Mouse (Mus musculus): ENCODE data around the gene Samsn1.

The Samsn1 gene

GRCm38 (mm10) chr16:75933357-75933756, 88.7 kb downstream of the Samsn1 start:
- no peak for DNase-seq (ENCODE audit: low spot score in 2 of 2)

GRCm38 (mm10) chr16:75930222-75930553, 91.9 kb downstream of the Samsn1 start:
- no peak for DNase-seq (ENCODE audit: low spot score in 2 of 2)

- DNase-seq (ENCODE audit: low spot score in 2 of 2) = no peak
Observed at GRCm38 (mm10) chr16:75929536-75930221, 92.4 kb downstream of the Samsn1 start.

GRCm38 (mm10) chr16:75926511-75926910, 95.6 kb downstream of the Samsn1 start:
- no peak for DNase-seq (ENCODE audit: low spot score in 2 of 2)

- DNase-seq (ENCODE audit: low spot score in 2 of 2) = no peak
Observed at GRCm38 (mm10) chr16:75920870-75921269, 101.2 kb downstream of the Samsn1 start.

GRCm38 (mm10) chr16:75919298-75919697, 102.8 kb downstream of the Samsn1 start:
- no peak for DNase-seq (ENCODE audit: low spot score in 2 of 2)

GRCm38 (mm10) chr16:75917712-75918111, 104.4 kb downstream of the Samsn1 start:
- DNase-seq (ENCODE audit: low spot score in 2 of 2) = no peak

- no peak for DNase-seq (ENCODE audit: low spot score in 2 of 2)
Observed at GRCm38 (mm10) chr16:75912051-75912450, 110.0 kb downstream of the Samsn1 start.

- no peak for DNase-seq (ENCODE audit: low spot score in 2 of 2)
Observed at GRCm38 (mm10) chr16:75908635-75909494, 113.2 kb downstream of the Samsn1 start.

GRCm38 (mm10) chr16:75906790-75907189, 115.3 kb downstream of the Samsn1 start:
- no peak for DNase-seq (ENCODE audit: low spot score in 2 of 2)

- no peak for DNase-seq (ENCODE audit: low spot score in 2 of 2)
Observed at GRCm38 (mm10) chr16:75906260-75906659, 115.8 kb downstream of the Samsn1 start.

GRCm38 (mm10) chr16:75905324-75905723, 116.8 kb downstream of the Samsn1 start:
- DNase-seq (ENCODE audit: low spot score in 2 of 2) = no peak

GRCm38 (mm10) chr16:75904072-75904471, 118.0 kb downstream of the Samsn1 start:
- DNase-seq (ENCODE audit: low spot score in 2 of 2) = no peak

- no peak for DNase-seq (ENCODE audit: low spot score in 2 of 2)
Observed at GRCm38 (mm10) chr16:75903028-75903427, 119.1 kb downstream of the Samsn1 start.

- DNase-seq (ENCODE audit: low spot score in 2 of 2) = no peak
Observed at GRCm38 (mm10) chr16:75899885-75900620, 122.0 kb downstream of the Samsn1 start.

- no peak for DNase-seq (ENCODE audit: low spot score in 2 of 2)
Observed at GRCm38 (mm10) chr16:75897828-75898367, 124.2 kb downstream of the Samsn1 start.

- DNase-seq (ENCODE audit: low spot score in 2 of 2) = no peak
Observed at GRCm38 (mm10) chr16:75894263-75894901, 127.7 kb downstream of the Samsn1 start.

GRCm38 (mm10) chr16:75893470-75893869, 128.6 kb downstream of the Samsn1 start:
- DNase-seq (ENCODE audit: low spot score in 2 of 2) = no peak

- no peak for DNase-seq (ENCODE audit: low spot score in 2 of 2)
Observed at GRCm38 (mm10) chr16:75889081-75889646, 132.9 kb downstream of the Samsn1 start.

GRCm38 (mm10) chr16:75887203-75887602, 134.9 kb downstream of the Samsn1 start:
- no peak for DNase-seq (ENCODE audit: low spot score in 2 of 2)

GRCm38 (mm10) chr16:75878885-75879284, 143.2 kb downstream of the Samsn1 start:
- DNase-seq (ENCODE audit: low spot score in 2 of 2) = no peak

Data from right cerebral cortex, postnatal 36 days (tissue).